Comparison of ENCODE assay signal across 20 mouse cellular contexts in the genomic region with DNA sequence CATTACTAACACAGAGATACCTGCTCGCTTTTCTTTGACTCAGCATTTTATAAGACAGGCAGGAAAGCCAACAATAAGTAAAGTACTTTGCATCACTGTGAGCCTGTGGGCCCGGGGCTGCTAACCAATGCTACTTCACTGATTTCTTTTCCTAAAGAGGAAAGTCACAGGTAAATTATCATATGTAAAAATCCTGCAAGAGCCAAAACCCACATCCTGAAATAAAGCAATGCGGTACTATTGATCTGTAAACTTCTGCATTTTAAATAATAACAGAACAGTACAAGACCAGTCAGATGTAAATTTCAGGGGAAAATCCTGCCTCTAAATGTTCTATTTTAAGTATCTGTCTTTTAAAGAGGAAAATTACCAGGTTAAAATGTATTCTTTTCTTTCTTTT.
DNase-seq lines count a peak whose midpoint lies in the region; TF ChIP-seq lines count a peak whose summit lies in the region.
"Had no signal": no experiment of that assay in that cellular context is flagged by ENCODE, and none has a peak within 500 bp of the region (broad histone marks: within the 10 kb centered on the region; RNA-seq: fewer than 3 reads in every experiment).

No protein-coding gene starts in this region.

- TF ChIP-seq EP300 in ES-Bruce4 (IDR thresholded peaks at IDR 0.05; ENCODE audit: insufficient read depth, low read depth, low read length) = 0 out of 2 replicates have a peak, but pooled peaks have one; percentile 29

- H3K4me3 ChIP-seq in ES-Bruce4 (ENCODE audit: low read depth, low read length) (no peak overlapping the region), ES-E14 (ENCODE audit: insufficient read depth in 1 of 2, low read depth in 1 of 2, low read length in 2 of 2, poor library complexity in 1 of 2, severe bottlenecking in 1 of 2) (no peak overlapping the region)
- H3K4me3 ChIP-seq: embryonic facial prominence, embryonic 10.5 days; embryonic facial prominence, embryonic 12.5 days; forebrain, embryonic 13.5 days; forebrain, embryonic 15.5 days had no signal

- H3K27me3 ChIP-seq in ES-Bruce4 (ENCODE audit: control insufficient read depth, insufficient read depth, low read length, poor library complexity, severe bottlenecking) = no peaks in the 10 kb centered on the region
- H3K27me3 ChIP-seq: CH12.LX; embryonic facial prominence, embryonic 12.5 days; forebrain, embryonic 13.5 days; forebrain, embryonic 15.5 days had no signal

- H3K27ac ChIP-seq in ES-Bruce4 (ENCODE audit: insufficient read depth, low read length) = no peak overlapping the region
- H3K27ac ChIP-seq in ES-E14 (ENCODE audit: insufficient read depth, low read depth, low read length, poor library complexity, severe bottlenecking) = no peak overlapping the region
- H3K27ac ChIP-seq: embryonic facial prominence, embryonic 10.5 days; embryonic facial prominence, embryonic 12.5 days; forebrain, embryonic 13.5 days; forebrain, embryonic 15.5 days had no signal

- peak; percentile 30 for DNase-seq in ES-E14 (ENCODE audit: low read depth, low spot score)
- DNase-seq in ZHBTc4 (ENCODE audit: low read depth, low spot score) = peak; percentile 69
- no peak for DNase-seq in cerebellum, postnatal 14 days
- no peak for DNase-seq in gastrocnemius, adult 8-10 months (ENCODE audit: low spot score in 2 of 2)
- DNase-seq: adrenal gland, adult 2 months; adrenal gland, postnatal 10 days; adrenal gland, postnatal 25 days; B cell, adult 2 months; cerebellum, adult 11 months; cerebellum, adult 18-20 months; cerebellum, adult 8-10 months; cerebellum, adult 9-11 months; cerebellum, postnatal 25 days; forebrain, postnatal 0 days had no signal

- TF ChIP-seq POLR2A in ES-Bruce4 (IDR thresholded peaks at IDR 0.05; ENCODE audit: insufficient read depth, low read length) = no peak

- no peak for TF ChIP-seq CTCF in ES-Bruce4 (IDR thresholded peaks at IDR 0.05; ENCODE audit: low read depth, low read length)

- no peaks in the 10 kb centered on the region for H3K4me1 ChIP-seq in ES-Bruce4 (ENCODE audit: control insufficient read depth, insufficient read depth, low read length)
- no peaks in the 10 kb centered on the region; a peak in 1 of 4 replicates for H3K4me1 ChIP-seq in ES-E14 (ENCODE audit: control insufficient read depth in 2 of 2, insufficient read depth in 2 of 2, low read length in 2 of 2, poor library complexity in 1 of 2)
- H3K4me1 ChIP-seq: embryonic facial prominence, embryonic 10.5 days; embryonic facial prominence, embryonic 12.5 days; forebrain, embryonic 13.5 days; forebrain, embryonic 15.5 days had no signal

- H3K9ac ChIP-seq in ES-Bruce4 (ENCODE audit: low read depth, poor library complexity, severe bottlenecking) (no peak overlapping the region), ES-E14 (ENCODE audit: insufficient read depth, low read depth, low read length, poor library complexity, severe bottlenecking) (no peak overlapping the region)
- H3K9ac ChIP-seq: embryonic facial prominence, embryonic 12.5 days; forebrain, embryonic 13.5 days; forebrain, embryonic 15.5 days; forebrain, postnatal 0 days had no signal

- H3K9me3 ChIP-seq in ES-Bruce4 (replicated peaks; ENCODE audit: control insufficient read depth, insufficient read depth, low read length, poor library complexity, severe bottlenecking) = no peaks in the 10 kb centered on the region; the same call in 1 of the 2 replicates
- no peaks in the 10 kb centered on the region for H3K9me3 ChIP-seq in ES-E14 (ENCODE audit: control insufficient read depth, insufficient read depth, low read depth, low read length)
- H3K9me3 ChIP-seq: embryonic facial prominence, embryonic 10.5 days; embryonic facial prominence, embryonic 12.5 days; forebrain, embryonic 13.5 days; forebrain, embryonic 15.5 days had no signal

- in situ Hi-C loops in ES-E14 (cut with MboI; ENCODE audit: low sequenced_read_pairs in 2 of 2, unreplicated experiment in 2 of 2) = no loop called here

- no peaks in the 10 kb centered on the region for H3K36me3 ChIP-seq in ES-Bruce4 (ENCODE audit: control insufficient read depth, insufficient read depth, low read length, poor library complexity, severe bottlenecking)
- no peaks in the 10 kb centered on the region for H3K36me3 ChIP-seq in ES-E14 (ENCODE audit: control insufficient read depth, insufficient read depth, low read length, poor library complexity, severe bottlenecking)
- H3K36me3 ChIP-seq: embryonic facial prominence, embryonic 10.5 days; embryonic facial prominence, embryonic 12.5 days; forebrain, embryonic 15.5 days had no signal

TF ChIP-seq in ES-E14, 5 proteins besides CTCF, POLR2A, EP300 and RAD21:
- peak; percentile 87 for TF ChIP-seq MAFK (IDR thresholded peaks at IDR 0.05; ENCODE audit: insufficient read depth, low read depth, low read length)
- no peak for TF ChIP-seq ZC3H11A (IDR thresholded peaks at IDR 0.05; ENCODE audit: borderline replicate concordance, low read depth, low read length)
- no peak for TF ChIP-seq CHD2 (IDR thresholded peaks at IDR 0.05; ENCODE audit: low read depth, low read length)
- no peak for TF ChIP-seq HCFC1 (IDR thresholded peaks at IDR 0.05; ENCODE audit: borderline replicate concordance, insufficient read depth, low read length)
- no peak for TF ChIP-seq ZNF384 (IDR thresholded peaks at IDR 0.05; ENCODE audit: low read depth, low read length)

Comparison
In these comparisons a context has a peak if more than half of its experiments do, and no peak if none do; other contexts are left out.
1. DNase-seq: peak in ES-E14 (single experiment) and ZHBTc4 (single experiment); none in cerebellum, postnatal 14 days (0 of 2) and gastrocnemius, adult 8-10 months (0 of 2).